Mouse (Mus musculus) layer of hippocampus, postnatal 10 days (tissue): ENCODE measurements around the gene Ipo7. TPM values are rescaled to one million over a fixed set of nuclear protein-coding genes. Genes with fewer than 3 reads are reported as not detected.
"Not testable (repeated sequence)": the region's sequence is repeated elsewhere in the genome, so short reads cannot be mapped to it uniquely, and the experiment has no call there.

Experiments
- DNase-seq, 2 experiments: peaks; one replicate each; pipeline ENCODE4 v3.0.0; 2021; ENCODE audit warnings: low spot score in 2 of 2
- total RNA-seq, 2 experiments: library from RNA; stranded (reverse); gene quantifications; 2 replicates each; pipeline ENCODE4 v1.2.3; 2021

The Ipo7 gene
- total RNA-seq, 2 experiments from 2014 or later: 89.6 to 89.8 TPM

DNA sequence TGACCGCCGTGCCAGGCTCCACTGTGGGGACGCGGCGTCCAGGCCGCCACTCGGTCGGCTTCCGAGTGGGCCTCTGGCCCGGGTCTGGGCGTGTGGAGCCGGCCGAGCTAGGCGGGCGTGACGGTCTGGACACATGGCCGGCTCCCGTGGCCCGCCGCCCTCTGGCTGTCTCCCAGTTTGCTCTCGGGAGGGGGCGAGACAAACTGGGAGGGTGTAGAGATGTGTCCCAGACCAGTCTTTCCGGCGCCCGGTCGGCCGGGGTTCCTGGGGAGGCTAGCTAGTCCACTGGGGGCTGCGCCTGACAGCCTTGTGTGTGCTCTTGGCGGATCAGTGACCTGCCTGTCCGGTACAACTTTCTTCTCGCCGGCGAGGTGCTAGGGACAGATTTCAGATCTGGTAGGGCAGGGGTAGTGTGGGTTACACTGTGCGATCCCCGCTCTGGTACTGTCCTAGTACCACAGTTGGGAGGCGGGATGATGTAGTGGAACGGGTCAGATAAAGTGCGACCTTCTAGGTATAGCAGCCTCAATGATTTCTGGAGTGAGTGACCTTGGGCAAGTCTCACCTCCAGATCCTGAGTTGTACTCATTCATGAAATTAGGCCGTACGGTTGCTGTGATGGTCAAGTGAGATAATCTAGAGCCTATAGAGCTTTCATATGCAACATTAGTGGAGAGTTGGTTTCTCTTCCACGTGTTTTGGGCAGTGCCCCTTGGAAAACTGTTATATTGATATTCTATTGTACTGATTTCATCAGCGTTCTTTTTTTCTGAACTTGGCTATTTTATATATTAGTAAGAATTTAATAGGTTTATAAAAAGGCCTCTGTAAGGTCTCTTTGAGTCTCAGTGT is 783 bp downstream of the Ipo7 start:
- peak; percentile 65 to 69 for DNase-seq

DNA sequence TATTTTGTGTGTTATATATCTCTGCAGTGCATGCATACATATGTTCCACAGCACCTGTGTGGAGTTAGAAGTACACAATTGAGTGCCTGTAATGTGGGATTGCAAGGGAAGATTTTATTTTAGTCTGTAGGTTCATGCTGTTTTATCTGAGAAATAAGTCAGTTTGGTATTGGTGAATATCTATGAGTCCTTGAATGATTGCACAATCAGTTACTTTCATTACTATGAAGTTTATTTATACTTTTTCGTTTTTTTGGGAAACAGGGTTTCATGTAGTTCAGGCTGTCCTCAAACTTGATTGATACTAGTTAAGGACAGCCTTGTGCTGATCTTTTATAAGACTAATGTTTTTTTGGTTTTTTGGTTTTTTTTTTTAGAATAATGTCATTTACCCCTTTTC is 5.5 kb downstream of the Ipo7 start:
- no peak for DNase-seq

DNA sequence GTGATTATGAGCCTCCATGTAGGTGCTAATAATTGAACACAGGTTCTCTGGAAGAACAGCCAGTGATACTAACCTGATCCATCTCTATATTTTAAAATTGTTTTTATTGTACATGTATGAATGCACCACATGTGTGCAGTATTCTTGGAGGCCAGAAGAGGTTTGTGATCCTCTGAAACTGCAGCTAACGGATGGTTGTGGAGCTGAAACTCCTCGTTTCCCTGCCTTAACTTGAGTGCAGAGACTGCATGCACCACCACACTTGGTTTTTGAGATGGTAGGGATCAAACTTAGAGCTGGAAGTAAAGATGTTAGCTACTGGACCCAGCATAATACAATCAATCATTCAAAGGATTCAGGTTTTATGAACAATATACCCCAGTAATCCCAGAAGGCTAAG is 8.5 kb downstream of the Ipo7 start:
- DNase-seq: no peak

DNA sequence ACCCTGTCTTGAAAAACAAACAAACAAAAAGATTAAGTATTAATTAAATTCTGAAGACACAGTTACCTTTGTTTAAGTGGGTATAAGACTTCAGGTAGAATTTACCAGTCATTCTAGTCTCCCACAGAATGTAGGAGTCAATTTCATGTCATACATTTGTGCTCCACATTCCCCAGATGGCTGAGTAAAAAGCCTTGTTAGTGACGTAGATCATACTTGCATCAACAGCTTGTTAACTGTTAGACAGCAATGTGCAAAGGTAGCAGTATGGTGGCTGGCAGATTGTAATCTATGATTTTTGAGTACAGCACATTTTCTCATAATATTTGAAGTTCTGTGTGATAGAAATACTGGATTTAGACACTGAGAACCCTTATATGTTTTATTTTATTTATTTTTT is 10.8 kb downstream of the Ipo7 start:
- no peak for DNase-seq

DNA sequence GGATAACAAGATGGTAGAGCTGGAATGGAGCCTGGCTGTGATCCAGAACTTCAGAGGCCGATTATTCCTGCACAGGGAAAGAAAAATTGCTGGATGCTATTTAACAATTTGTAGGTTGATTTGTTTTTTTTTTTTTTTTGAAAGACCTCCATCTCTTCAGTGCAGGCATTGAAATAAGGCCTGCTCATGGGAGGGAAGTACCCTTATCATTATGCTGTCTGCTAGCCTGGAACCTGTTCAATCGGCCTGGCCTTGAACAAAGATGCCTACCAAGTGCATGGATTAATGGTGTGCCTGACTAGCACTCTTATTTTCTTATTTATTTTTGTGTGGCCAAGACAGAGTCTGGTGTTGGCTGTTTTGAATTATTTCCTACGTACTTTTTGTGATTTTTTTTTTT is 12.3 kb downstream of the Ipo7 start:
- no peak for DNase-seq

DNA sequence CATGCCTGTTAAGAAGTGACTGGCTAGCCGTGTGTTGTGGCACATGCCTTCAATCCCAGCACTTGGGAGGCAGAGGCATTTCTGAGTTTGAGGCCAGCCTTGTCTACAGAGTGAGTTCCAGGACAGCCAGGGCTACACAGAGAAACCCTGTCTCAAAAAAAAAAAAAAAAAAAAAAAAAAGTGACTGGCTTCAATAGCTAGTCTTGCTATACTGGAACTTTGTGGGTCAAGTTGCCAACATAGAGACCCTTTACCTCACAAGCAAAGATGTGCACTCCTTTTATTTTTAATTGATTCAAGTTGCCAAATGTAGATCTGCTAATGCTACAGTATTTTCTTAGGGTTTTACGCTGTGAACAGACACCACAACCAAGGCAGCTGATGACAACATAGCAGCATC is 39.6 kb downstream of the Ipo7 start:
- DNase-seq: not testable (repeated sequence)

DNA sequence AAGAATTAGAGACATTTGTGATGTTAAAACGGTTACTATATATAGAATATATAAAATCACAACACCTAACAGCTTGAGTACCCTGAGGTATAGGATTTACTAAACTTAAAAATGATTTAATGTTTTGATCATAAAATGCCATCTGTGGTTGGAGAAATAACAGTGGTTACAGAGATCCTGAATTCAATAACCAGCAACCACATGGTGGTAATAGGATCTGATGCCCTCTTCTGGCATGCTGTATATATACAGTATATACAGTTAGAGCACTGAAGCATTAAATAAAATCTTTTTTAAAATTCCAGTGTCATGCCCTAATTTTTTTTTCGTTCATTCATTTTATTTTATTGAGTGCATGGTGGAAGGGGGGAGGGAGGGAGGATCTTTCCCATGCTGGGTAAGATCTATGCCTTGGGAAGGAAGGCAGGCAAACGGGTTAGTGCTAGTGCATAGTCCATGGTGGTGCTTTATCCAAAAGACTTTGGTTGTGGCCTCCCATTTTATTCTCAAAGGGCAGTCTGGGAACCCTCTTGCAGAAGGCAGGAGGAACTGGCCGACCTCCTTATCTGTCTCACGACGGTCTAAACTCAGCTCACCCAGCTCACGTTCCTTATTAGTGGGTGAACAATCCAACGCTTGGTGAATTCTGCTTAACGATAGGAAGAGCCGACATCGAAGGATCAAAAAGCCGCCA is 41.2 kb downstream of the Ipo7 start:
- no peak for DNase-seq

DNA sequence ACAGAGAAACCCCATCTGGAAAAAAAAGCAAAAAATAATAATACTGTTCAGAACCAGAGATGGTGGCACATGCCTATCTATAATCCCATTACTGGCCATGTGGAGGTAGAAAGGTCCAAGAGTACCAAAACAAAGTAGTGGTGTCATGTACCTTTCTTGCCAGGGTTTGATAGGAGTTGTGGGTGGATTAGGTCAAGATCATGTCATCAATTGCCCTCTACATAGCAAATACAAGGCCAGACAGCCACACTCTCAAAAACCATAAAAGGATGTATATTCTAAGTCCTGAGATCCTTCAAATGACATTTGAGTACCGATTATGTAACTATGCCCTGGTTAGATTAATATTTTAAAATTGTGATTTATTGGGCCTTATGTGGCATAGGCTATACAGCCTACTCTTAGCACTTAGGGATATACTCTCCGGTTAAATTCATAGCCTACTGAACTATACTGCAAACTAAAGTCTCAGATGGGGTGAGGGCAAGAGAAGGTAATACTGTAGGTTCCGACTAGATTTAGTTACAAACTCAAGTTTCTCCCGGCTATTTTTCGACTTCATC is 42.1 kb downstream of the Ipo7 start:
- no peak for DNase-seq

DNA sequence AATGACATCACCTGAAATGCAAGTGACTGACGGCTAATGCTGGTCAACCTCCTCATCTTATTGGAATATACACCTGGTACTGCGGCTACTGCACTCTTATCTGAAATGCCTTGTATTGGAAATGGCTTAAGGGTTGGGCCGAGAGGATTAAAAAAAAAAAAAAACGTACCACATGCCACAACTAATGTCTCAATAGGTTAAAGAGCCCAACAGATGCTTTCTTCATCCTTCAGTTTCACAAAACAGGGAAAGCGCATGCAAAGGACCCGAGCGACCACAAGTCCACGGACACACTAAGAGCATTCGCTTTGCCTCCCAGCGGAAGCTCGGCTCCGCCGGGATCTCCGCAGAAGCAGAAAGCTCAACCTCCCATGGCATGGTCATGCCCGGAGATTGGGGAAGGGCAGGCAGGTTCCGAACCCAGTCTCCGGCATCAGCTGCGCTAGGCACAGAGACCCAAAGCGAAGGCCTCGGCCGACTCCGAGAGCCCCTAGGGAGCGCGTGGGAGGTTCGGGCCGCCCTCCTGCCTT is 42.7 kb downstream of the Ipo7 start:
- peak in 1 of 2 experiments; percentile 14 for DNase-seq

DNA sequence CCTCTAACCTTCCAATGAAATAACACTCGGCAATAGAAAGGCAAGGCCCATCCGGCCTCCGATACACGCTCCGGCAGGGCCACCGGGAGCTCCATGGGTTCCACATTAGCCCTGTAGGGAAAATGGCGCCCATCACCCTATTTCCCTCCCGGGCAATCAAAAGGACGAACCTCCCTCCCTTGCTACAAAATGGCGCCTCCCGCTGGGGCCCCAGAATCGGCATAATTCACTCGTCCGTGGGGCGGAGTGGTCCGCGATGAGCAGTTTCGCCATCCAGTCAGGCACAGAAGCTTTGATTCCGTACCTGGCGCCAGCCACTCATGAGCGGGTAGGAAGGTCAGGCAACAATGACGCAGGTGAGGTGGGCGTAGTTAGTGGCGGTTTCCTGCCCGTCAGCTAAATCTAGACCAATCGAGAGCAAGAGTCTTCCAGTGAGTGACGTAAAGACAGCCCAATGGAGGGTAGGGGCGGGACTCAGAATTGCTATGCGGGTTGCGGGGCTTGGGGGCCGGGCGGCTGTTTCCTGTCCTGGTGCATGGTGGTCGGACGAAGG is 43.2 kb downstream of the Ipo7 start, which contains the start of gene Zfp143:
TSS of gene Zfp143 (plus strand) at position 19 of the 553 bp plus-strand sequence.
- peak; percentile 100 for DNase-seq

DNA sequence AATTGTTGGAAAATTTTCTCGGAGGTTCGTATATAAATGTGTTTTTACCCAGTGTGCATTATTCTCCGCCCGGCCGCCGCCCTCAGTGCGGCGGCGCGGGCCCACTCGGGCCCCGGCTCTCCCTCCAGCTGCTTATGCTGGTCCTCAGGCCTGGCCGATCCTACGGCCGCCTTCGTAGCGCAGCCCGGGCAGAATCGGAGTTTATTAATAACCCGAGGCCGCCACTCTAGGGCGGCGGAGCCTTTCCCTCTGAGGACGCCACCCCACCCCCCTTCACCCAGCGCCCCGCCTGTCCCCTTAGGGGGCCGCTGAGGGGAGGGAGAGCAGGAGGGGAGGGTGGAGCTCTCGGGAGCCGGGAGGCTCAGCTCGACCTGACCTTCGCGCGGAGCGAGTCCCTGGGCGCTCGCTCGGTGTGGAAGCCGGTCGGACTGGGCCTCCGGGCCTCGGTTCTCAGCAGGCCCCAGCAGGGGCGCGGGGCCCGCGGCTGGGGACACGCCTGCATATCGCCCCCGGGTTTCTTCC is 43.7 kb downstream of the Ipo7 start:
- DNase-seq: peak; percentile 80 to 85

DNA sequence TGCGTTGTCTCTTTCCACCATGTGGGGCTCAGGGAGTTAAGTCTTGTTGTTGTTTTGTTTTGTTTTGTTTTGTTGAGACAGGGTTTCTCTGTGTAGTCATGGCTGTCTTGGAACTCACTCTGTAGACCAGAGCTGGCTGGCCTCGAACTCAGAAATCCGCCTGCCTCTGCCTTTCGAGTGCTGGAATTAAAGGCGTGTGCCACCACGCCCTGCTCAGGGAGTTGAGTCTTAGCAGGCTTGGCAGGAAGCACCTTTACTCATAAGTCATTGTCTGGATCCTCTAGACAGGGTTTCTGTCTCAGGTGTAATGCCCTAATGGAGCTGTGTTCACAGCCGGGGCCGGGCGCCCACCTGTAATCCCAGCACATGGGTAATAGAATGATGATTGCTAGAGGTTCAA is 45.7 kb downstream of the Ipo7 start:
- DNase-seq: no peak

DNA sequence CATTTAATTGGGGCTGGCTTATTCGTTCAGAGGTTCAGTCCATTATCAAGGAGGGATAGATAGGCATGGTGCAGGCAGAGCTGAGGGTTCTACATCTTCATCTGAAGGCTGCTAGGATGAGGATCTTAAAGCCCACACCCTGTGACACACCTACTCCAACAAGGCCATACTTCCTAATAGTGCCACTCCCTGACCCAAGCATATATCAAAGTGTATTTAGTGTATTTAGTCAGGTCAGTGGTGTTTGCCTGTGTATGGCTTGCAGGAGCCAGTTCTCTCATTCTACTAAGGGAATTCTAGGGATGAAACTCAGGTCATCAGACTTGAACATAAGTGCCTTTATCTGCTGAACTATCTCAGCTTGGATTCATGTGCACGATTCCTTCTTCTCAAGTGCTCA is 51.0 kb downstream of the Ipo7 start:
- no peak for DNase-seq

DNA sequence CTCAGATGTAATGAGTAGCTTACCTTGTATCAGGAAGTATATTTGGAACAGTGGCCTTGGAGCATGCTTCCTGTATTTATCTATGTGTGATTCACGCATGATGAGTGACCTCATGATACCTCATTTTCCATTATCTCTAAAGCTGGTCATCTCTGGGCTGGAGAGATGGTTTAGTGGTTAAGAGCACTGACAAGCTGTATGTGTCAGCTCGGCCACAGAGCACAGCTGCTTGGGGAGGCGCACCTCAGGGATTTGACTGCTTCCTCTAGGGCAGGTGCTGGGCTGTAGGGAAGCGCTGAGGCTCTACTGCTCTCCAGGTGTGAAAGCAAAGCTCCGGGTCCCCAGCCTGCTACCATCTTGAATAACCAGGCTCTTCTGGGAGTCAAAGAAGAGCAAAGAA is 60.1 kb downstream of the Ipo7 start:
- DNase-seq: no peak

DNA sequence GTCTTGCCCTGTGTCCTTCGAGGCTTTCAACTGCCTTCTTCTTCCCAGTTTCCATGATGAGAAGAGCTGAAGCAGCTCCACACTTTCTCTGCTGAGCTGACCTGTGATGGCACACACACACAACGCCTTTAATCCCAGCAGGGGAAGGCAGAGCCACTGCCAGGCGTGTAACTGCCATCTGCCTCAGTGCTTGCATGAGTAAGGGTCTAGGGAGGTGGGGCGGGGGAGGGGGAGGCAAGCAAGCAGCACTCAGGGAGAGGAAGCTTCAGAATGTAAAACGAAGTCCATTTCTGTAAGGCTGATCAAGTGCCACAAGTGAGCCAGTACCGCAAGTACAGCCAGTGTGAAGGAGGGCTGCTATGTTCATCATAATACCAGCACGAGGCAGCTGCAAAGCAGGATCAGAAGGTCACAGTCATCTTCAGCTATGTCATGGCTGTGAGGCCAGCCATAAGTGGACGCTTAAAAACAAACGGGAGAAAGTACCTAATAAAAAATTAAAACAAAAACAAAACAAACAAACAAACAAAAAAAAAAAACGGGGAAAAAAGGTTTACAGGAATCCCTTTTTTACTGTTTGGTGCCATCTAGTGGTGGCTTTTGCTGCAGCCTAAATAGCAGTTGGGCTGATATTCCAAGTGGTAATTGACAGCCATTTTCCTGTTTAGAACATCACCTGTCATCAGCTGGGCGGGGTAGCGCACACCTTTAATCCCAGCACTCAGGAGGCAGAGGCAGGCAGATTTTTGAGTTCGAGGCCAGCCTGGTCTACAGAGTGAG is 65.5 kb downstream of the Ipo7 start:
- DNase-seq: peak; percentile 69 to 73

DNA sequence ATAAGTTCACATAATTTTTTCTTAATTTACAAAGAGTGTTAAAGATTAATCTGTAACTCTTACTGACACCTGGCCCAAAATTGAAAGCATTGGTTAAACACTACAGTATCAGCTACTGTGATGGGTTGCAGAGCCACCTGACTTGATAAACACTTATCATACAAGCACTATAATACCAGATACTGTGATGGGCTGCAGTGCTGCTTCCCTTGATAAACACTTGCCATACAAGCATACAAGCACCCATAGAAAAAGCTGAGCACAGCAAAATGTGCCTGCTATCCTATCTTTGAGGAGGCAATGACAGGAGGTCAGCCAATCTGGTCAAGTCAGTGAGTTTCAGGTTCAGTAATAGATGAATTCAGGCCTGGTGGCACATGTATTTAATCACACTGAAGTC is 67.1 kb downstream of the Ipo7 start:
- no peak for DNase-seq

DNA sequence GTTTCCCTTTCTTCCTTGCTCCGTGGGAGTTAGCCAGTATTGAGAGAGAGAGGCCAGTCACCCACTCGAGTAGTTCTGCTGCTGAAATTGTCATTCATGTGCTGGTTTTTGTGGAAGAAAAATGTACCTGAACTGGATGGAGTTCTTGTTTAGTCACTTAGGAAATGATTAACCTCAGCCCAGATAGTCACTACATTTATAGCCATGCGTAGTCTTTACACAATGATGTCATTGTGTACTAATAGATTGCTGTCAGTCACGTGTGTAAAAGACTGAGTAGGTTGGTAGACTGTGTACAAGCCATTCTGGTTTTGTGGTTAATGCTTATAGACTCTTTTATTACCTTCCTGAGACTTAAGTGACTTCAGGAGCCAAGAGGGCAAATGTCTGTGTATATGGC is 69.8 kb downstream of the Ipo7 start:
- no peak for DNase-seq

DNA sequence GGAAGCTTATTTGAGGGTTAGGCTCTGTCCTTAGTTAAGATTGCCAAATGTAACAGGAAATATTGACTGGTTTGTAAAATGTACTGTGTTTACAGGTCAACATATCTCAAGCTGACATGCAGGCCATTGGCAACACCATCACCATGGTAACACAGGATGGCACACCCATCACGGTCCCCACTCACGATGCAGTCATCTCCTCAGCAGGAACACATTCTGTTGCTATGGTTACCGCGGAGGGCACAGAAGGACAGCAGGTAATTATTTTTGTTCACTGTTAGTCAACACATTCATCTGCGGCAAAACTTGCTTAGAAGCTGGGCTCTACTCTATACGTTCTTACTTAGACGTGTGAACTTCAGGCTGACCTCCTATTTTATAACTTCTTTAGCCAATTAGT is 73.6 kb downstream of the Ipo7 start:
- peak in 1 of 2 experiments; percentile 20 for DNase-seq

DNA sequence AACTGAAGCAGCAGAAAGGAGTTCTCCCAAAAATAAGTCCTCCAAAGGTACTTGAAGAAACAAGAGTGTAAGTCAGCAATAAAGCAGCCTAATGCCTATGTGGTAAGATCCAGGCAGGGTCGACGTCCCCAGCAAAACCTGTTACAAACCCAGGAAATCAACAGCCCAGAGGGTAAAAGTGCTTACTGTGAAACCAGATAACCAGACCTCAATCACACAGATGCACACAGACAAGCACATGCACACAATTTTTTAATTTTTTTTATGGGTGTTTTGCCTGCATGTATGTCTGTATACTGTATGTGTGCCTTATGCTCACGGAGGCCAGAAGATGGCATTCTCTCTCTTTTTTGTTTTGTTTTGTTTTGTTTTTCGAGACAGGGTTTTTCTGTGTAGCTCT is 78.3 kb downstream of the Ipo7 start:
- DNase-seq: no peak

DNA sequence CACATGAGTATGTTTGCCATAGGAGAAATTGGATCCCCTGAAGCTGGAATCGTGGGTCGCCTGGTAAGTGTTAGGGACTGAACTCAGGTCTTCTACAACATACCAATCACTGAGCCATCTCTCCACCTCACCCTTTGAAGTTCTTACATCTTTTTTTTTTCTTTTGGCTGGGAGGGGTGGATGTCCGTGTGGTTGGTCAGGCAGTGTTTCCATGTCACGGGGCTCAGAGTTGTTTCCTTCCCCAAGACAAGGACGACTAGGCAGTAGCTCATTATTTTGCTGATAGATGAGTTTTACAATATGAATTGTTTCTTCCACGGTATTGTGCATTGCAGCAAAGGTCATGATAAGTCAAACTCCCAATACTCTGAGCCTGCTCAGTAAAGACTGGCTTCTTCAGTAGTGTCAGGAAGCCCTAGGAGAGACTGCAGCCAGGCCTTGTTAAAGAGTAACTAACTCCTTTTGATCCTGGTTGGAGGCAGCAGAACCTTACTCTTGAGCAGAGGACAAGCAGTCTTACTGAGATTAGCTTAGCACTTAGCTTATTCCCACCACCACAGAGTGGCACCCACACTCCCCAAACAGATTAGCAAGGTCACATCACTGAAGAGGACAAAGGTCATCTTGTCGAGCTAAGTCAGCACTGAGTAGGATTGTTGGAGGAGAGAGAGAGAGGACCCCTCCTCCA is 79.2 kb downstream of the Ipo7 start:
- DNase-seq: no peak
